Mouse (Mus musculus): ENCODE results near the gene Robo4.

GRCm38 (mm10) chr9:37453328-37453727 lies 51.6 kb downstream of the Robo4 start:
- no peak for TF ChIP-seq CTCF (IDR thresholded peaks at IDR 0.05)
- no peak for TF ChIP-seq EP300 (IDR thresholded peaks at IDR 0.05)
